Mouse (Mus musculus) brain, embryonic 14.5 days (tissue): ENCODE data around the gene Prkca.

Experiments used
- CTCF ChIP-seq: fragments of 200-500 bp; IDR thresholded peaks from 2 replicates; pipeline ENCODE4 v1.5.1; 2012; ENCODE audit warnings: inconsistent platforms, mild to moderate bottlenecking, moderate library complexity, borderline replicate concordance; ENCODE audit not compliant: insufficient read depth, insufficient read length; ENCODE audit errors: extremely low read depth
- POLR2A ChIP-seq: fragments of 200-500 bp; IDR thresholded peaks from 2 replicates; pipeline ENCODE4 v1.6.1; 2012; ENCODE audit warnings: mild to moderate bottlenecking, inconsistent platforms, borderline replicate concordance; ENCODE audit not compliant: poor library complexity, insufficient read depth, insufficient read length, severe bottlenecking; ENCODE audit errors: extremely low read depth

DNA sequence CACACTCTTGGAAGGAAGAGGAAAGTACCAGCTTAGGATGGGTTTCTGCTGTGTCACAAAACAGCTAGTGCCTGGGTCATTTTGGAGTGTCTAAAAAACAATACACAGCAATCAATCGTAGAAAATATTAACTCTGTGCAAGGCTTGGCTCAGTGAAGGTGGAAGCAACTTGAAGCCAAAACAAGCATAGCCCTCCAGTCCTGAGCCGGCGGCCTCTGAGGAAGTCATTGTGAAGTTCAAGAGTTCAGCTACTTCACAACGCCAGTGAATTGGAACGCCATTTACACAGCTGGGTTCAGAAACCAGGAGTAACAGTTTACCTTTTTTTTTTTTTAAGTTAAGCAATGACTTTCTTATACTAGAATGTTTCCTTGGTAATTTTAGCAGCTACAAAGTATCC, 89.0 kb downstream of the Prkca start:
- TF ChIP-seq POLR2A = no peak
- no peak for TF ChIP-seq CTCF
